Mouse (Mus musculus) ZHBTc4 (cell line): ENCODE results near the gene Smarcc1.

ENCODE experiments used
- DNase-seq: peaks from one replicate; pipeline ENCODE4 v3.0.0-alpha.2; 2011; ENCODE audit warnings: low read depth, low spot score

The Smarcc1 gene

GRCm38 (mm10) chr9:110284075-110284697 is 166.7 kb downstream of the Smarcc1 start:
- no peak for DNase-seq

GRCm38 (mm10) chr9:110287321-110287924 is 169.9 kb downstream of the Smarcc1 start:
- DNase-seq, result no peak
